Mouse (Mus musculus) ES-E14 (cell line): ENCODE data around the gene Stard3. TPM values are rescaled to one million over a fixed set of nuclear protein-coding genes. Genes with fewer than 3 reads are reported as not detected.
A peak's percentile ranks its signal among the peaks of the same experiment; 100 is the strongest.

Source experiments
- DNase-seq: peaks from one replicate; pipeline ENCODE4 v3.0.0-alpha.2; 2013; ENCODE audit warnings: low read depth, low spot score
- H3K27ac ChIP-seq: 2 replicates; pipeline ENCODE4 v1.5.1; 2012; ENCODE audit warnings: low read depth, mild to moderate bottlenecking, low read length, moderate library complexity, mixed read lengths; ENCODE audit not compliant: poor library complexity, insufficient read depth, severe bottlenecking
- H3K36me3 ChIP-seq: 2 replicates; pipeline ENCODE4 v1.6.1; 2012; ENCODE audit warnings: mild to moderate bottlenecking, low read length, moderate library complexity, mixed read lengths; ENCODE audit not compliant: control insufficient read depth, poor library complexity, insufficient read depth, severe bottlenecking
- H3K4me1 ChIP-seq, 2 experiments: fragments of 150-350 bp in 1 of 2; sonication (generic) in 1 of 2; 2 replicates each; pipeline ENCODE4 v1.6.1; 2012; ENCODE audit warnings: low read length in 2 of 2, mild to moderate bottlenecking in 1 of 2, mixed read lengths in 1 of 2; ENCODE audit not compliant: control insufficient read depth in 2 of 2, insufficient read depth in 2 of 2, poor library complexity in 1 of 2
- H3K4me3 ChIP-seq, 2 experiments: fragments of 150-350 bp in 1 of 2; sonication (generic) in 1 of 2; 2 replicates each; pipeline ENCODE4 v1.5.1; 2012; ENCODE audit warnings: low read length in 2 of 2, low read depth in 1 of 2, mild to moderate bottlenecking in 1 of 2, mixed read lengths in 1 of 2; ENCODE audit not compliant: insufficient read depth in 1 of 2, poor library complexity in 1 of 2, severe bottlenecking in 1 of 2
- H3K9ac ChIP-seq: 2 replicates; pipeline ENCODE4 v1.6.1; 2012; ENCODE audit warnings: low read depth, mild to moderate bottlenecking, low read length, mixed read lengths; ENCODE audit not compliant: poor library complexity, insufficient read depth, severe bottlenecking
- H3K9me3 ChIP-seq: fragments of 150-350 bp; sonication (generic); 2 replicates; pipeline ENCODE4 v1.6.1; 2012; ENCODE audit warnings: low read depth, mild to moderate bottlenecking, low read length; ENCODE audit not compliant: control insufficient read depth, insufficient read depth
- CHD2 ChIP-seq: IDR thresholded peaks from 2 replicates; pipeline ENCODE4 v1.6.1; 2014; ENCODE audit warnings: mild to moderate bottlenecking, low read depth, low read length, inconsistent platforms
- HCFC1 ChIP-seq: IDR thresholded peaks from 2 replicates; pipeline ENCODE4 v1.6.1; 2012; ENCODE audit warnings: low read length, inconsistent platforms, borderline replicate concordance; ENCODE audit not compliant: insufficient read depth
- MAFK ChIP-seq: IDR thresholded peaks from 2 replicates; pipeline ENCODE4 v1.6.1; 2014; ENCODE audit warnings: mild to moderate bottlenecking, low read depth, low read length, inconsistent platforms; ENCODE audit not compliant: insufficient read depth
- ZC3H11A ChIP-seq: IDR thresholded peaks from 2 replicates; pipeline ENCODE4 v1.6.1; 2012; ENCODE audit warnings: low read depth, mild to moderate bottlenecking, inconsistent platforms, low read length, borderline replicate concordance
- ZNF384 ChIP-seq: IDR thresholded peaks from 2 replicates; pipeline ENCODE4 v1.6.1; 2012; ENCODE audit warnings: low read depth, low read length, inconsistent platforms
- in situ Hi-C, 2 experiments: fragments of 600-800 bp; cut with MboI; formaldehyde crosslinking; loops; one replicate each; pipeline ENCODE4 v1.15.1; 2025; ENCODE audit warnings: low sequenced_read_pairs in 2 of 2, inconsistent platforms in 1 of 2; ENCODE audit not compliant: unreplicated experiment in 2 of 2
- total RNA-seq: library from RNA; depleted of rRNA; stranded (reverse); fragments of 300-350 nt; gene quantifications from 2 replicates; pipeline ENCODE4 v1.2.3, GENCODE M21; 2012

Stard3 gene
- total RNA-seq, 1 experiment, result 40.2 TPM

- H3K36me3 ChIP-seq, result no peaks in the 10 kb centered on the region
- no peaks in the 10 kb centered on the region for H3K9me3 ChIP-seq
- TF ChIP-seq MAFK (no peak), ZC3H11A (no peak), ZNF384 (no peak), HCFC1 (no peak), CHD2 (no peak)
- H3K27ac ChIP-seq, result no peak overlapping the region
- no peak overlapping the region for H3K9ac ChIP-seq
- H3K4me3 ChIP-seq, result peak overlapping the region in 1 of 2 experiments; percentile 66; a peak in 1 of 4 replicates
- in situ Hi-C loops, result no loop called here
- peaks cover 0 to 7% of the 10 kb centered on the region in 2 experiments; a peak in 1 of 4 replicates for H3K4me1 ChIP-seq
- DNase-seq, result no peak
Observed at GRCm38 (mm10) chr11:98347385-98348082, 10.6 kb upstream of the Stard3 start.

GRCm38 (mm10) chr11:98348083-98348961 lies 9.8 kb upstream of the Stard3 start, which contains the start of gene Ppp1r1b:
Ppp1r1b (plus strand) TSS chr11:98348404.
- Histone ChIP-seq H3K9ac (peak within 1 kb of the TSS; percentile 46), H3K4me3 (peak within 1 kb of the TSS; percentile 56 to 66), H3K36me3 (no peaks in the 10 kb centered on the region), H3K9me3 (no peaks in the 10 kb centered on the region), H3K27ac (no peak within 1 kb of the TSS), H3K4me1 (peaks cover 0 to 7% of the 10 kb centered on the region in 2 experiments; a peak in 1 of 4 replicates)
- in situ Hi-C loops, result no loop called here
- DNase-seq, result no peak
- no peak for TF ChIP-seq CHD2
- no peak for TF ChIP-seq ZNF384
- TF ChIP-seq HCFC1, result no peak
- TF ChIP-seq ZC3H11A, result no peak
- no peak for TF ChIP-seq MAFK

GRCm38 (mm10) chr11:98349308-98349707 lies 8.9 kb upstream of the Stard3 start:
- TF ChIP-seq ZC3H11A (no peak), MAFK (no peak), CHD2 (no peak), ZNF384 (no peak), HCFC1 (no peak)
- Histone ChIP-seq H3K9me3 (no peaks in the 10 kb centered on the region), H3K4me1 (peaks cover 0 to 14% of the 10 kb centered on the region in 2 experiments; a peak in 1 of 4 replicates), H3K27ac (no peak overlapping the region), H3K4me3 (peak overlapping the region; percentile 56 to 66), H3K9ac (peak overlapping the region; percentile 46; the same call in 1 of the 2 replicates), H3K36me3 (no peaks in the 10 kb centered on the region)
- in situ Hi-C loops, result no loop called here
- DNase-seq, result no peak

- TF ChIP-seq MAFK, result no peak
- TF ChIP-seq CHD2, result no peak
- no peak for TF ChIP-seq ZC3H11A
- TF ChIP-seq ZNF384, result no peak
- no peak for TF ChIP-seq HCFC1
- no peaks in the 10 kb centered on the region for H3K36me3 ChIP-seq
- no peaks in the 10 kb centered on the region for H3K9me3 ChIP-seq
- DNase-seq, result no peak
- peaks cover 2 to 19% of the 10 kb centered on the region in 2 experiments; a peak in 1 of 4 replicates for H3K4me1 ChIP-seq
- in situ Hi-C loops, result no loop called here
- no peak overlapping the region for H3K27ac ChIP-seq
- no peak overlapping the region for H3K4me3 ChIP-seq
- H3K9ac ChIP-seq, result no peak overlapping the region
Observed at GRCm38 (mm10) chr11:98352272-98352990, 5.7 kb upstream of the Stard3 start.
